Mouse (Mus musculus) G1E (cell line): Measurements from ENCODE around the gene Med8. TPM values are rescaled to one million over a fixed set of nuclear protein-coding genes. Genes with fewer than 3 reads are reported as not detected.
A peak's percentile ranks its signal among the peaks of the same experiment; 100 is the strongest.

Experiments used
- ATAC-seq: 2 replicates; pipeline ENCODE4 v1.8.0; 2016; ENCODE audit warnings: mild to moderate bottlenecking; ENCODE audit not compliant: insufficient number of reproducible peaks, poor library complexity, low FRiP score, severe bottlenecking; ENCODE audit errors: extremely low read depth
- DNase-seq: peaks from one replicate; pipeline ENCODE4 v3.0.0; 2012; ENCODE audit warnings: low spot score
- H3K27me3 ChIP-seq: 2 replicates; pipeline ENCODE4 v1.6.1; 2012; ENCODE audit warnings: mild to moderate bottlenecking, low read length, inconsistent platforms; ENCODE audit not compliant: insufficient read depth
- H3K36me3 ChIP-seq: replicated peaks from 2 replicates; pipeline ENCODE3; 2012; ENCODE audit warnings: mild to moderate bottlenecking, inconsistent platforms
- H3K4me1 ChIP-seq: 2 replicates; pipeline ENCODE4 v1.6.1; 2012; ENCODE audit warnings: low read depth, low read length, inconsistent platforms, mixed read lengths; ENCODE audit not compliant: insufficient read depth
- H3K4me3 ChIP-seq: 2 replicates; pipeline ENCODE4 v1.5.1; 2012; ENCODE audit warnings: low read depth, mild to moderate bottlenecking, inconsistent platforms, low read length, moderate library complexity, mixed read lengths
- H3K9me3 ChIP-seq: replicated peaks from 2 replicates; pipeline ENCODE4 v1.6.1; 2012; ENCODE audit warnings: inconsistent platforms
- CTCF ChIP-seq: IDR thresholded peaks from 2 replicates; pipeline ENCODE4 v1.5.1; 2012; ENCODE audit warnings: low read depth, low read length, inconsistent platforms, mixed read lengths
- GATA1 ChIP-seq: IDR thresholded peaks from 2 replicates; pipeline ENCODE4 v1.6.1; 2012; ENCODE audit warnings: borderline replicate concordance, low read length, inconsistent platforms, mixed read lengths
- GATA2 ChIP-seq: IDR thresholded peaks from 2 replicates; pipeline ENCODE4 v1.6.1; 2012; ENCODE audit warnings: low read depth, low read length, inconsistent platforms, borderline replicate concordance
- POLR2AphosphoS5 ChIP-seq: IDR thresholded peaks from 2 replicates; pipeline ENCODE4 v1.6.1; 2012; ENCODE audit warnings: low read depth, low read length, inconsistent platforms; ENCODE audit not compliant: insufficient replicate concordance
- TAL1 ChIP-seq: conservative IDR thresholded peaks from 2 replicates; pipeline ENCODE4 v1.6.1; 2012; ENCODE audit warnings: low read depth, low read length, inconsistent platforms, mixed read lengths
- polyA plus RNA-seq: library from polyadenylated mRNA; stranded (reverse); fragments of >175 nt; gene quantifications from 2 replicates; pipeline ENCODE4 v1.2.3, GENCODE M21; 2012
- total RNA-seq, 2 experiments: library from RNA; stranded (forward) in 1 of 2; stranded (reverse) in 1 of 2; fragments of 200-1000 nt in 1 of 2; fragments of >200 nt in 1 of 2; fragmentation: Nextera tagmentation in 1 of 2; gene quantifications; 2 replicates each; pipeline ENCODE4 v1.2.3; 2014 to 2017

Med8 gene
- total and polyA plus RNA-seq, 3 experiments, result 45.0 to 124 (median 87.0) TPM

GRCm38 (mm10) chr4:118428531-118429214 lies 19.5 kb downstream of the Med8 start:
- ATAC-seq (0 out of 2 replicates have a peak, but pooled peaks have one; percentile 12), DNase-seq (peak; percentile 61)
- Histone ChIP-seq H3K9me3 (no peaks in the 10 kb centered on the region), H3K36me3 (peaks cover 55% of the 10 kb centered on the region), H3K4me3 (peak overlapping the region; percentile 98), H3K4me1 (peaks cover 92% of the 10 kb centered on the region), H3K27me3 (no peaks in the 10 kb centered on the region)
- TF ChIP-seq CTCF (no peak), POLR2AphosphoS5 (peak; percentile 81)

- TF ChIP-seq GATA2 (no peak), GATA1 (no peak), CTCF (no peak), POLR2AphosphoS5 (no peak), TAL1 (no peak)
- DNase-seq (peak; percentile 60), ATAC-seq (no peak)
- peaks cover 92% of the 10 kb centered on the region for H3K4me1 ChIP-seq
- H3K4me3 ChIP-seq, result peak overlapping the region; percentile 98
- no peaks in the 10 kb centered on the region for H3K27me3 ChIP-seq
- peaks cover 58% of the 10 kb centered on the region for H3K36me3 ChIP-seq
- no peaks in the 10 kb centered on the region for H3K9me3 ChIP-seq
These were observed 20.2 kb downstream of the Med8 start for GRCm38 (mm10) chr4:118429215-118429895.

GRCm38 (mm10) chr4:118432332-118432731 lies 23.2 kb downstream of the Med8 start:
- Histone ChIP-seq H3K4me1 (peaks cover 84% of the 10 kb centered on the region), H3K4me3 (peak overlapping the region; percentile 40; the same call in 1 of the 2 replicates), H3K27me3 (no peaks in the 10 kb centered on the region), H3K36me3 (peaks cover 79% of the 10 kb centered on the region), H3K9me3 (no peaks in the 10 kb centered on the region)
- ATAC-seq (no peak), DNase-seq (no peak)
- TF ChIP-seq TAL1, result no peak
- no peak for TF ChIP-seq CTCF
- TF ChIP-seq GATA1, result no peak
- TF ChIP-seq GATA2, result no peak
- TF ChIP-seq POLR2AphosphoS5, result no peak

- peak; percentile 92 for ATAC-seq
- Histone ChIP-seq H3K4me3 (peak within 1 kb of the TSS; percentile 93), H3K4me1 (peaks cover 54% of the 10 kb centered on the region)
These were observed 27.9 kb downstream of the Med8 start, which contains the start of gene Cdc20 for GRCm38 (mm10) chr4:118436820-118437603. TSS of gene Cdc20 (minus strand) at chr4:118437352.

GRCm38 (mm10) chr4:118437829-118438253 lies 28.7 kb downstream of the Med8 start:
- H3K9me3 ChIP-seq, result no peaks in the 10 kb centered on the region
- peaks cover 36% of the 10 kb centered on the region for H3K36me3 ChIP-seq
- ATAC-seq (no peak), DNase-seq (peak; percentile 52)
- TF ChIP-seq POLR2AphosphoS5 (no peak), GATA2 (no peak), CTCF (no peak), GATA1 (no peak), TAL1 (no peak)
- peaks cover 15% of the 10 kb centered on the region; the same call in 1 of the 2 replicates for H3K27me3 ChIP-seq
- H3K4me1 ChIP-seq, result peaks cover 46% of the 10 kb centered on the region
- H3K4me3 ChIP-seq, result peak overlapping the region; percentile 93

More at GRCm38 (mm10) chr4:118436820-118437603, 27.9 kb downstream of the Med8 start, which contains the start of gene Cdc20:
- peak; percentile 94 for DNase-seq
- H3K36me3 ChIP-seq, result peaks cover 45% of the 10 kb centered on the region
- TF ChIP-seq CTCF (no peak), GATA2 (no peak), GATA1 (no peak), POLR2AphosphoS5 (0 out of 2 replicates have a peak, but pooled peaks have one; percentile 68)
- H3K27me3 ChIP-seq, result peaks cover 10% of the 10 kb centered on the region; the same call in 1 of the 2 replicates
- H3K9me3 ChIP-seq, result no peaks in the 10 kb centered on the region
